Mouse (Mus musculus): Measurements from ENCODE around the gene Nemf. TPM values are rescaled to one million over a fixed set of nuclear protein-coding genes. Genes with fewer than 3 reads are reported as not detected.

Gene Nemf
- polyA plus RNA-seq, 1 experiment from 2014 or later = 41.9 TPM

- Histone ChIP-seq H3K4me2 (replicated peaks; ENCODE audit: low read depth) (no peak overlapping the region), H3K4me3 (ENCODE audit: low read depth, low read length) (no peak overlapping the region), H3K9ac (ENCODE audit: low read depth, low read length) (no peak overlapping the region), H3K36me3 (ENCODE audit: control insufficient read depth, insufficient read depth) (peaks cover 49% of the 10 kb centered on the region), H3K27ac (ENCODE audit: low read depth, low read length) (no peak overlapping the region), H3K9me3 (ENCODE audit: control insufficient read depth) (no peaks in the 10 kb centered on the region), H3K4me1 (replicated peaks; ENCODE audit: control insufficient read depth, insufficient read depth, low read length) (peaks cover 6% of the 10 kb centered on the region; the same call in 1 of the 2 replicates), H3K27me3 (replicated peaks; ENCODE audit: control insufficient read depth, insufficient read depth, low read length) (no peaks in the 10 kb centered on the region)
- no peak for TF ChIP-seq CTCF (IDR thresholded peaks at IDR 0.05; ENCODE audit: low read depth)
- no peak for ATAC-seq
- 91% methylated on average over 12 of the region's 12 CpGs for WGBS
Measured at GRCm38 (mm10) chr12:69302171-69302570, 54.8 kb downstream of the Nemf start.

GRCm38 (mm10) chr12:69300391-69300790 lies 56.6 kb downstream of the Nemf start:
- no peak overlapping the region for H3K9ac ChIP-seq (ENCODE audit: low read depth, low read length)
- H3K9me3 ChIP-seq (ENCODE audit: control insufficient read depth) = no peaks in the 10 kb centered on the region

DNA sequence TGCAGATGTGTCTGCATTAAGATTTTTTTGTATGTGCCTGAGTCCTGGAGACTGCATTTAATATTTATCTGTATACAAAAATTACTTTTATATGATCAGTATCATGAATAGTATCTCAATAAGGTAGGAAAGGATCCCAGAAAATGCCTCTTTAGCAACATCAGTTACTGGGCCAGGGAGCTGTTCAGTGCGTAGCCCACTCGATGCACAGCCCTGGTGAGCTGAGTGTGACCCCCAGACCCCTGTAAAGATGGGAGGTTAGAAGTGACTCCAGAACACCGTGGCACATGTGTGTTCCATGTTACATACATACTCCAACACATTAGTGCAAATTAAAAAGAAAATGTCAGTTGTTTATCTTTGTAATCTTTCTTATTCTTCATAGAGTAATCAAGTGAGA lies 57.1 kb downstream of the Nemf start:
- no peak overlapping the region for H3K9ac ChIP-seq (ENCODE audit: low read depth, low read length)
- no peaks in the 10 kb centered on the region for H3K27me3 ChIP-seq (replicated peaks; ENCODE audit: control insufficient read depth, insufficient read depth, low read length)
- peaks cover 28% of the 10 kb centered on the region for H3K36me3 ChIP-seq (ENCODE audit: control insufficient read depth, insufficient read depth)
- peak overlapping the region; percentile 74 for H3K4me2 ChIP-seq (replicated peaks; ENCODE audit: low read depth)
- no peak for TF ChIP-seq CTCF (IDR thresholded peaks at IDR 0.05; ENCODE audit: low read depth)
- no peak overlapping the region for H3K4me3 ChIP-seq (ENCODE audit: low read depth, low read length)
- WGBS = 91% methylated on average over 3 of the region's 3 CpGs
- no peak for ATAC-seq
- H3K4me1 ChIP-seq (replicated peaks; ENCODE audit: control insufficient read depth, insufficient read depth, low read length) = peaks cover 6% of the 10 kb centered on the region; the same call in 1 of the 2 replicates
- no peak overlapping the region for H3K27ac ChIP-seq (ENCODE audit: low read depth, low read length)
- no peaks in the 10 kb centered on the region for H3K9me3 ChIP-seq (ENCODE audit: control insufficient read depth)

More at GRCm38 (mm10) chr12:69300391-69300790, 56.6 kb downstream of the Nemf start:
- Histone ChIP-seq H3K27me3 (replicated peaks; ENCODE audit: control insufficient read depth, insufficient read depth, low read length) (no peaks in the 10 kb centered on the region), H3K4me3 (ENCODE audit: low read depth, low read length) (no peak overlapping the region), H3K27ac (ENCODE audit: low read depth, low read length) (0 out of 2 replicates have a peak overlapping the region, but pooled peaks have one; percentile 54), H3K4me1 (replicated peaks; ENCODE audit: control insufficient read depth, insufficient read depth, low read length) (peaks cover 6% of the 10 kb centered on the region; the same call in 1 of the 2 replicates), H3K36me3 (ENCODE audit: control insufficient read depth, insufficient read depth) (peaks cover 33% of the 10 kb centered on the region), H3K4me2 (replicated peaks; ENCODE audit: low read depth) (no peak overlapping the region)
- WGBS = 81% methylated on average over 2 of the region's 2 CpGs
- no peak for TF ChIP-seq CTCF (IDR thresholded peaks at IDR 0.05; ENCODE audit: low read depth)
- no peak for ATAC-seq

DNA sequence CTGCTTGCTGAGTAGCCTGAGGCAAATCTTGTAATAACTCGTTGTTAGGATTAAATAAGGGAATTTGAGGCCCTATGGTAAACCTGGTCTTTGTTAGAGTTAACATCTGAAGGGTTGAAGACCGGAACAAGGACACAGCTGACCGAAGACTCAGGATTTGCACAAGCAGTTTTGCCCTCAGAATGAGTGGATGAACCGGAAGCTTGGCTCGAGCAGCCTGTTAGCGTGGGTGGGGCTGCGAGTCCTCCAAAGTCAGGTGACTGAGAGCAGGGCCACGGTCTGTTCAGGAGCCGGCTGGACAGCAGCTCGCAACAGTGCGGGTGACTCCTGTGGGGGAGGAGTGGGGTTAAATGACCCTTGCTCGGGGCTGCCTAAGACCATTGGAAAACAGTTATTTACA lies 57.7 kb downstream of the Nemf start:
- peak overlapping the region; percentile 74 for H3K4me2 ChIP-seq (replicated peaks; ENCODE audit: low read depth)

GRCm38 (mm10) chr12:69298281-69298680 lies 58.7 kb downstream of the Nemf start:
- Histone ChIP-seq H3K27me3 (replicated peaks; ENCODE audit: control insufficient read depth, insufficient read depth, low read length) (no peaks in the 10 kb centered on the region), H3K9me3 (ENCODE audit: control insufficient read depth) (no peaks in the 10 kb centered on the region), H3K27ac (ENCODE audit: low read depth, low read length) (no peak overlapping the region), H3K4me1 (replicated peaks; ENCODE audit: control insufficient read depth, insufficient read depth, low read length) (peaks cover 6% of the 10 kb centered on the region; the same call in 1 of the 2 replicates), H3K36me3 (ENCODE audit: control insufficient read depth, insufficient read depth) (peaks cover 16% of the 10 kb centered on the region), H3K4me3 (ENCODE audit: low read depth, low read length) (no peak overlapping the region), H3K4me2 (replicated peaks; ENCODE audit: low read depth) (peak overlapping the region; percentile 74), H3K9ac (ENCODE audit: low read depth, low read length) (no peak overlapping the region)
- TF ChIP-seq CTCF (IDR thresholded peaks at IDR 0.05; ENCODE audit: low read depth) = peak; percentile 28; the same call in 1 of the 2 replicates
- 83% methylated on average over 4 of the region's 4 CpGs for WGBS
- ATAC-seq = no peak

More for the DNA sequence above, 57.7 kb downstream of the Nemf start:
- ATAC-seq = peak; percentile 36; the same call in 1 of the 2 replicates
- peak overlapping the region; percentile 27; the same call in 1 of the 2 replicates for H3K9ac ChIP-seq (ENCODE audit: low read depth, low read length)
- H3K36me3 ChIP-seq (ENCODE audit: control insufficient read depth, insufficient read depth) = peaks cover 23% of the 10 kb centered on the region
- H3K9me3 ChIP-seq (ENCODE audit: control insufficient read depth) = no peaks in the 10 kb centered on the region
- no peak for TF ChIP-seq CTCF (IDR thresholded peaks at IDR 0.05; ENCODE audit: low read depth)
- H3K27me3 ChIP-seq (replicated peaks; ENCODE audit: control insufficient read depth, insufficient read depth, low read length) = no peaks in the 10 kb centered on the region
- WGBS = 31% methylated on average over 12 of the region's 12 CpGs
- peaks cover 6% of the 10 kb centered on the region; the same call in 1 of the 2 replicates for H3K4me1 ChIP-seq (replicated peaks; ENCODE audit: control insufficient read depth, insufficient read depth, low read length)
- no peak overlapping the region for H3K4me3 ChIP-seq (ENCODE audit: low read depth, low read length)
- no peak overlapping the region for H3K27ac ChIP-seq (ENCODE audit: low read depth, low read length)

- no peak for TF ChIP-seq CTCF (IDR thresholded peaks at IDR 0.05; ENCODE audit: low read depth)
- H3K36me3 ChIP-seq (ENCODE audit: control insufficient read depth, insufficient read depth) = peaks cover 11% of the 10 kb centered on the region
- H3K9ac ChIP-seq (ENCODE audit: low read depth, low read length) = peak overlapping the region; percentile 94
- peak; percentile 4; the same call in 1 of the 2 replicates for ATAC-seq
- no peaks in the 10 kb centered on the region for H3K9me3 ChIP-seq (ENCODE audit: control insufficient read depth)
- 14% methylated on average over 20 of the region's 20 CpGs for WGBS
- peak overlapping the region; percentile 99 for H3K4me3 ChIP-seq (ENCODE audit: low read depth, low read length)
- H3K27me3 ChIP-seq (replicated peaks; ENCODE audit: control insufficient read depth, insufficient read depth, low read length) = no peaks in the 10 kb centered on the region
- H3K27ac ChIP-seq (ENCODE audit: low read depth, low read length) = peak overlapping the region; percentile 95
- H3K4me2 ChIP-seq (replicated peaks; ENCODE audit: low read depth) = peak overlapping the region; percentile 74
- peaks cover 6% of the 10 kb centered on the region; the same call in 1 of the 2 replicates for H3K4me1 ChIP-seq (replicated peaks; ENCODE audit: control insufficient read depth, insufficient read depth, low read length)
Measured at GRCm38 (mm10) chr12:69297411-69298150, 59.4 kb downstream of the Nemf start.

Data from intestine, postnatal 0 days (tissue).